Mouse (Mus musculus) MEL (cell line): ENCODE results near the gene Wdr45b. TPM values are rescaled to one million over a fixed set of nuclear protein-coding genes. Genes with fewer than 3 reads are reported as not detected.

Experiments
- DNase-seq: peaks from one replicate; pipeline ENCODE4 v3.0.0; 2011; ENCODE audit warnings: low read depth, low spot score
- H3K27ac ChIP-seq: 2 replicates; pipeline ENCODE4 v1.5.1; 2012; ENCODE audit warnings: low read depth, mild to moderate bottlenecking, control low read depth, low read length, moderate library complexity; ENCODE audit not compliant: control insufficient read depth
- H3K27me3 ChIP-seq, 2 experiments: fragments of 150-350 bp in 1 of 2; sonication (generic) in 1 of 2; 2 replicates each; pipeline ENCODE4 v1.6.1; 2012; ENCODE audit warnings: low read length in 2 of 2, mild to moderate bottlenecking in 2 of 2, improper control_type of control experiment in 1 of 2, moderate library complexity in 1 of 2; ENCODE audit not compliant: insufficient read depth in 2 of 2, control insufficient read depth in 1 of 2
- H3K36me3 ChIP-seq, 2 experiments: 2 replicates each; pipeline ENCODE4 v1.6.1; 2012 to 2014; ENCODE audit warnings: low read length in 2 of 2, improper control_type of control experiment in 1 of 2, inconsistent platforms in 1 of 2, mild to moderate bottlenecking in 1 of 2; ENCODE audit not compliant: insufficient read depth in 2 of 2, control insufficient read depth in 1 of 2
- H3K4me1 ChIP-seq, 2 experiments: fragments of 150-350 bp in 1 of 2; sonication (generic) in 1 of 2; 2 replicates each; pipeline ENCODE4 v1.6.1; 2012; ENCODE audit warnings: low read length in 2 of 2, improper control_type of control experiment in 1 of 2, mild to moderate bottlenecking in 1 of 2; ENCODE audit not compliant: insufficient read depth in 2 of 2, control insufficient read depth in 1 of 2
- H3K4me3 ChIP-seq, 2 experiments: fragments of 150-350 bp in 1 of 2; sonication (generic) in 1 of 2; 2 replicates each; pipeline ENCODE4 v1.5.1; 2012; ENCODE audit warnings: low read depth in 2 of 2, low read length in 2 of 2, mild to moderate bottlenecking in 2 of 2, moderate library complexity in 2 of 2, control low read depth in 1 of 2, improper control_type of control experiment in 1 of 2; ENCODE audit not compliant: control insufficient read depth in 1 of 2, insufficient read depth in 1 of 2
- H3K79me2 ChIP-seq: 2 replicates; pipeline ENCODE4 v1.6.1; 2012; ENCODE audit warnings: mild to moderate bottlenecking, low read length, moderate library complexity; ENCODE audit not compliant: control insufficient read depth, poor library complexity, insufficient read depth
- H3K9ac ChIP-seq: 2 replicates; pipeline ENCODE4 v1.6.1; 2012; ENCODE audit warnings: low read depth, mild to moderate bottlenecking, control low read depth, low read length, moderate library complexity; ENCODE audit not compliant: control insufficient read depth, poor library complexity, severe bottlenecking
- H3K9me3 ChIP-seq: fragments of 150-350 bp; sonication (generic); replicated peaks from 2 replicates; pipeline ENCODE4 v1.6.1; 2012; ENCODE audit warnings: mild to moderate bottlenecking, low read length, improper control_type of control experiment, moderate library complexity; ENCODE audit not compliant: insufficient read depth
- CHD1 ChIP-seq: IDR thresholded peaks from 2 replicates; pipeline ENCODE4 v1.6.1; 2012; ENCODE audit warnings: low read depth, mild to moderate bottlenecking, inconsistent platforms, low read length, improper control_type of control experiment
- CTCF ChIP-seq, 3 experiments: IDR thresholded peaks in 2 of 3; conservative IDR thresholded peaks in 1 of 3; 2 replicates each; pipeline ENCODE4 v1.5.1; 2011 to 2012; ENCODE audit warnings: low read length in 3 of 3, low read depth in 2 of 3, mild to moderate bottlenecking in 2 of 3, improper control_type of control experiment in 1 of 3, inconsistent platforms in 1 of 3, mixed read lengths in 1 of 3, moderate library complexity in 1 of 3; ENCODE audit not compliant: control insufficient read depth in 1 of 3, insufficient read depth in 1 of 3, poor library complexity in 1 of 3, severe bottlenecking in 1 of 3
- E2F4 ChIP-seq: IDR thresholded peaks from 2 replicates; pipeline ENCODE4 v1.6.1; 2011; ENCODE audit warnings: low read depth, low read length, improper control_type of control experiment, borderline replicate concordance
- ELF1 ChIP-seq: IDR thresholded peaks from 2 replicates; pipeline ENCODE4 v1.6.1; 2014; ENCODE audit warnings: low read depth, mild to moderate bottlenecking, inconsistent platforms, low read length, improper control_type of control experiment, moderate library complexity
- GABPA ChIP-seq: IDR thresholded peaks from 2 replicates; pipeline ENCODE4 v1.6.1; 2012; ENCODE audit warnings: low read depth, mild to moderate bottlenecking, inconsistent platforms, low read length, improper control_type of control experiment, moderate library complexity
- GATA1 ChIP-seq: IDR thresholded peaks from 2 replicates; pipeline ENCODE4 v1.6.1; 2011; ENCODE audit warnings: low read depth, low read length, improper control_type of control experiment
- KAT2A ChIP-seq: conservative IDR thresholded peaks from 2 replicates; pipeline ENCODE4 v1.6.1; 2012; ENCODE audit warnings: low read depth, low read length, improper control_type of control experiment, inconsistent platforms
- MXI1 ChIP-seq: IDR thresholded peaks from 2 replicates; pipeline ENCODE4 v1.6.1; 2011; ENCODE audit warnings: mild to moderate bottlenecking, low read depth, low read length, improper control_type of control experiment
- POLR2AphosphoS5 ChIP-seq: IDR thresholded peaks from 2 replicates; pipeline ENCODE4 v1.6.1; 2012; ENCODE audit warnings: low read depth, borderline replicate concordance, mild to moderate bottlenecking, inconsistent platforms, low read length, moderate library complexity, mixed read lengths
- RAD21 ChIP-seq: IDR thresholded peaks from 2 replicates; pipeline ENCODE4 v1.6.1; 2011; ENCODE audit warnings: mild to moderate bottlenecking, low read depth, low read length, improper control_type of control experiment
- SIN3A ChIP-seq: IDR thresholded peaks from 2 replicates; pipeline ENCODE4 v1.6.1; 2012; ENCODE audit warnings: low read length, improper control_type of control experiment, inconsistent platforms
- SMC3 ChIP-seq: IDR thresholded peaks from 2 replicates; pipeline ENCODE4 v1.6.1; 2011; ENCODE audit warnings: low read depth, low read length, improper control_type of control experiment
- TBP ChIP-seq: IDR thresholded peaks from 2 replicates; pipeline ENCODE4 v1.8.0; 2011; ENCODE audit warnings: low read depth, low read length, improper control_type of control experiment
- polyA plus RNA-seq, 2 experiments: library from polyadenylated mRNA; stranded (reverse) in 1 of 2; unstranded in 1 of 2; fragments of >175 nt in 1 of 2; fragments of >200 nt in 1 of 2; gene quantifications; 2 replicates each; pipeline versions ENCODE4 v1.2.1 to v1.2.4; 2012; ENCODE audit warnings: low replicate concordance in 2 of 2, low read depth in 1 of 2; ENCODE audit not compliant: insufficient read length in 2 of 2, insufficient read depth in 1 of 2, missing spikeins in 1 of 2
- total RNA-seq: library from RNA; depleted of rRNA; stranded (reverse); fragments of 300-350 nt; gene quantifications from 2 replicates; pipeline ENCODE4 v1.2.3, GENCODE M21; 2012

The Wdr45b gene
- total and polyA plus RNA-seq, 3 experiments: 39.3 to 41.9 TPM; not detected in 1

DNA sequence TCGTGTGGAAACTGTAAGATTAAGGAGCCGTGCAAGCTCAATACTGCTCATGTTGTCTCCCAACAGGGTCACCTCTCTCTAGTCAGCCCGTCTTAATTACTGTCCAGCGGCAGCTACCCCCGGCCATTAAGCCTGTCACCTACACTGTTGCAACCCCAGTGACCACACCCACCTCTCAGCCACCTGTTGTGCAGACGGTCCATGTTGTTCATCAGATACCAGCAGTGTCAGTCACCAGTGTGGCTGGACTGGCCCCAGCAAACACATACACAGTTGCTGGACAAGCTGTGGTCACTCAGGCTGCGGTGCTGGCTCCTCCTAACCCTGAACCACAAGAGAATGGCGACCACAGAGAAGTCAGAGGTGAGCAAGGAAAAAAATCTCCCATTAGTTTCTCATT is 55.8 kb downstream of the Wdr45b start:
- Histone ChIP-seq H3K9ac (no peak overlapping the region), H3K4me3 (no peak overlapping the region), H3K9me3 (no peaks in the 10 kb centered on the region), H3K4me1 (no peaks in the 10 kb centered on the region), H3K79me2 (no peaks in the 10 kb centered on the region; the same call in 1 of the 2 replicates), H3K27me3 (no peaks in the 10 kb centered on the region), H3K36me3 (peaks cover 0 to 46% of the 10 kb centered on the region in 2 experiments; a peak in 2 of 4 replicates), H3K27ac (no peak overlapping the region)
- DNase-seq: no peak
- TF ChIP-seq MXI1 (no peak), GATA1 (no peak), POLR2AphosphoS5 (no peak; the same call in 1 of the 2 replicates), KAT2A (no peak), TBP (no peak), CTCF (IDR thresholded peaks at IDR 0.05 in 2 of 3, conservative IDR thresholded peaks at IDR 0.05 in 1 of 3; ENCODE audit: control insufficient read depth in 1 of 3, insufficient read depth in 1 of 3, low read depth in 2 of 3, low read length in 3 of 3, poor library complexity in 1 of 3, severe bottlenecking in 1 of 3) (no peak), SIN3A (no peak), SMC3 (no peak), E2F4 (no peak)

DNA sequence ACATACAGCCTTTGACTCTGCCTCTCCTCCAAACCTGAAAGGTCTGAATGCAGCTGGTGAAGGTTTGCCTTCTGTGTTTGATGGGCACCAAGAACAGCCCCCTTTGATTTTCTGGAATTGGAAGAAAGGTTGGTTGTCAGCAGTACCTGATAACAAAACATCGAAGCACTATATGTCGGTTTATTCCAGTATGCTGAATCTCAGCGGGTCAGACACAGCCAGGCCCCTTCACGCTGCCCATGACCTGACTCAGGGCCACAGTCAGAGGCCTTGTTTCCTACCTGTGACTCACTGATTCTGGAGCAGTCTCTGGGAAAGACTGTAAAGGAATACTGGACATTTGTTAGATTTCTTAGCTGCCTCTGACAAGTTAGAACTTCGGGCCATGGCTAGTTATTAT is 59.5 kb downstream of the Wdr45b start:
- Histone ChIP-seq H3K4me3 (no peak overlapping the region), H3K9ac (no peak overlapping the region), H3K27ac (no peak overlapping the region), H3K9me3 (no peaks in the 10 kb centered on the region), H3K79me2 (no peaks in the 10 kb centered on the region; the same call in 1 of the 2 replicates), H3K4me1 (no peaks in the 10 kb centered on the region), H3K27me3 (no peaks in the 10 kb centered on the region), H3K36me3 (peaks cover 0 to 58% of the 10 kb centered on the region in 2 experiments; a peak in 2 of 4 replicates)
- DNase-seq: no peak
- TF ChIP-seq GATA1 (no peak), ELF1 (no peak), SIN3A (no peak)

DNA sequence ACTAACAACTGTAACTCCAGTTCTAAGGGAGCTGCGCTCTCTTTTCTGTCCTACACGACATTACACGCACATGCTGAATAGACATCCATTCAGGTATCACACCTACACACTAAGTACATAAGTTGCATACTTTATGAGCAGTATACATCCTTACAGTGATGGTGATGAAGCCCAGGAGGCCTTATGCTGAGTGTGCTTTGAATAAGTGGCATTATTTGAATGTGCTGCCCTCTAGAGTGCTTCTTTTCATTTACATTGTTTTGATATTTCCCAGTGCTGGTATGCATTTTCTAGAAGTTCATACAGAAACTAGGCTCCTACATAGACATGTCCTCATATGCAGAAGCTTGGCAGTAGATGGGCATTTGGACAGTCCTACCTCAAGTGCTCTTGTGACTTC is 64.4 kb downstream of the Wdr45b start:
- no peaks in the 10 kb centered on the region for H3K4me1 ChIP-seq
- peaks cover 0 to 52% of the 10 kb centered on the region in 2 experiments; a peak in 2 of 4 replicates for H3K36me3 ChIP-seq
- TF ChIP-seq SMC3: peak; percentile 30
- TF ChIP-seq CHD1: no peak
- TF ChIP-seq CTCF (IDR thresholded peaks at IDR 0.05 in 2 of 3, conservative IDR thresholded peaks at IDR 0.05 in 1 of 3; ENCODE audit: control insufficient read depth in 1 of 3, insufficient read depth in 1 of 3, low read depth in 2 of 3, low read length in 3 of 3, poor library complexity in 1 of 3, severe bottlenecking in 1 of 3): peak in 2 of 3 experiments; percentile 13 to 54; a peak in 2 of 6 replicates
- TF ChIP-seq GABPA: no peak
- peak; percentile 44 for TF ChIP-seq RAD21
- H3K9ac ChIP-seq: no peak overlapping the region
- no peak overlapping the region for H3K27ac ChIP-seq
- no peak for DNase-seq
- H3K79me2 ChIP-seq: no peaks in the 10 kb centered on the region
- H3K27me3 ChIP-seq: no peaks in the 10 kb centered on the region
- no peaks in the 10 kb centered on the region for H3K9me3 ChIP-seq
- H3K4me3 ChIP-seq: no peak overlapping the region
